ENCODE assay signal across 10 mouse cellular contexts in genomic region chr4:132144080-132144841, GRCm38 (mm10). TPM values are rescaled to one million over a fixed set of nuclear protein-coding genes. Genes with fewer than 3 reads are reported as not detected.
A peak's percentile ranks its signal among the peaks of the same experiment; 100 is the strongest.
DNase-seq lines count a peak whose midpoint lies in the region; ATAC-seq lines count a peak whose summit lies in the region.
"Had no signal": no experiment of that assay in that cellular context is flagged by ENCODE, and none has a peak within 500 bp of the region (broad histone marks: within the 10 kb centered on the region; RNA-seq: fewer than 3 reads in every experiment).

Gene Oprd1, minus strand, starts transcription at chr4:132144486.

- H3K9me3 ChIP-seq in forebrain, embryonic 12.5 days = no peaks in the 10 kb centered on the region
- no peaks in the 10 kb centered on the region for H3K9me3 ChIP-seq in neural tube, embryonic 14.5 days (ENCODE audit: control insufficient read depth, low read length)

- H3K4me2 ChIP-seq in forebrain, embryonic 12.5 days = peak within 1 kb of the TSS; percentile 70
- peak within 1 kb of the TSS; percentile 61 for H3K4me2 ChIP-seq in neural tube, embryonic 14.5 days (ENCODE audit: low read depth, low read length)

- H3K4me1 ChIP-seq in forebrain, embryonic 12.5 days = peaks cover 8% of the 10 kb centered on the region; the same call in 1 of the 2 replicates
- H3K4me1 ChIP-seq in neural tube, embryonic 14.5 days (ENCODE audit: control insufficient read depth, insufficient read depth, low read length) = no peaks in the 10 kb centered on the region

- no peaks in the 10 kb centered on the region for H3K36me3 ChIP-seq in forebrain, embryonic 12.5 days (replicated peaks)
- no peaks in the 10 kb centered on the region for H3K36me3 ChIP-seq in neural tube, embryonic 14.5 days (ENCODE audit: control insufficient read depth, insufficient read depth, low read length)

- no peak within 1 kb of the TSS for H3K27ac ChIP-seq in forebrain, embryonic 12.5 days
- H3K27ac ChIP-seq in neural tube, embryonic 14.5 days (ENCODE audit: low read depth, low read length) = no peak within 1 kb of the TSS

- peak; percentile 27 for DNase-seq in kidney, postnatal 10 days
- DNase-seq in kidney, adult 18-20 months = no peak
- DNase-seq in R1 (ENCODE audit: low read depth, low spot score) = peak; percentile 46
- DNase-seq in left cerebral cortex, postnatal 25 days (ENCODE audit: low spot score in 2 of 2) = peak in 1 of 2 experiments; percentile 57
- DNase-seq in adipocyte (ENCODE audit: low spot score) = no peak
- DNase-seq in urinary bladder, postnatal 25 days (ENCODE audit: low spot score) = no peak

- ATAC-seq in forebrain, embryonic 12.5 days (ENCODE audit: low FRiP score) = no peak
- 0 out of 2 replicates have a peak, but pooled peaks have one; percentile 24 for ATAC-seq in neural tube, embryonic 14.5 days (ENCODE audit: low read depth)
- ATAC-seq: Patski had no signal

- H3K4me3 ChIP-seq in forebrain, embryonic 12.5 days (replicated peaks) = peak within 1 kb of the TSS; percentile 46
- peak within 1 kb of the TSS; percentile 33 for H3K4me3 ChIP-seq in neural tube, embryonic 14.5 days (ENCODE audit: low read depth, low read length)

- WGBS in forebrain, embryonic 12.5 days = 1% methylated on average over 86 of the region's 89 CpGs
- under 1% methylated on average over 83 of the region's 89 CpGs for WGBS in neural tube, embryonic 14.5 days

- peak within 1 kb of the TSS; percentile 42; the same call in 1 of the 2 replicates for H3K9ac ChIP-seq in forebrain, embryonic 12.5 days
- no peak within 1 kb of the TSS; the same call in 1 of the 2 replicates for H3K9ac ChIP-seq in neural tube, embryonic 14.5 days (replicated peaks; ENCODE audit: low read depth, low read length)

- intact Hi-C loops in left cerebral cortex, postnatal 25 days (cut with DNase I) = no loop called here

- peaks cover 63% of the 10 kb centered on the region for H3K27me3 ChIP-seq in forebrain, embryonic 12.5 days
- peaks cover 31% of the 10 kb centered on the region for H3K27me3 ChIP-seq in neural tube, embryonic 14.5 days (ENCODE audit: control insufficient read depth, insufficient read depth, low read length)

RNA-seq across cellular contexts. Expression of gene Oprd1, which starts in this region (rescaled TPM):
- polyA plus RNA-seq in forebrain, embryonic 12.5 days (2016; fragmentation: Nextera tagmentation; extraction: Ambion mirVana) = 0.06 and 0.15 TPM in 2 replicates
- 10 to 100 TPM; 16.7 to 16.9 TPM for total RNA-seq in left cerebral cortex, postnatal 25 days (2021)
- 0.63 and 0.95 TPM in 2 replicates for polyA plus RNA-seq in neural tube, embryonic 14.5 days (2014; fragmentation: Nextera tagmentation; extraction: Ambion mirVana)
- total RNA-seq: hematopoietic stem cell, adult 5-6 weeks had no signal
- polyA plus RNA-seq: Patski had no signal

Comparison
In these comparisons a context has a peak if more than half of its experiments do, and no peak if none do; other contexts are left out.
1. DNase-seq: peak in kidney, postnatal 10 days (single experiment) and R1 (single experiment); none in kidney, adult 18-20 months (single experiment), adipocyte (single experiment) and urinary bladder, postnatal 25 days (single experiment).
2. Peak in ATAC-seq, H3K4me3 ChIP-seq and H3K4me2 ChIP-seq in neural tube, embryonic 14.5 days; RNA of the gene not detected or under 1 TPM.